Mouse (Mus musculus): Measurements from ENCODE around the gene Hs6st3. TPM values are rescaled to one million over a fixed set of nuclear protein-coding genes. Genes with fewer than 3 reads are reported as not detected.

Gene Hs6st3
- polyA plus RNA-seq, 1 experiment from 2014 or later: 0.11 TPM

GRCm38 (mm10) chr14:119488978-119489703, 351.0 kb downstream of the Hs6st3 start:
- 73% methylated on average over 5 of the region's 5 CpGs for whole genome bisulfite sequencing
- H3K4me3 ChIP-seq (ENCODE audit: control insufficient read depth in 1 of 2, insufficient read depth in 1 of 2, low read depth in 1 of 2, low read length in 2 of 2): no peak overlapping the region
- H3K9ac ChIP-seq (ENCODE audit: low read length): no peak overlapping the region
- H3K4me1 ChIP-seq (ENCODE audit: control insufficient read depth in 2 of 2, insufficient read depth in 2 of 2, low read length in 2 of 2): no peaks in the 10 kb centered on the region
- H3K4me2 ChIP-seq (ENCODE audit: low read length): no peak overlapping the region
- H3K27ac ChIP-seq (replicated peaks in 1 of 2; ENCODE audit: control insufficient read depth in 1 of 2, insufficient read depth in 1 of 2, low read depth in 2 of 2, low read length in 2 of 2): no peak overlapping the region
- H3K9me3 ChIP-seq (ENCODE audit: control insufficient read depth, low read length): no peaks in the 10 kb centered on the region
- ATAC-seq (ENCODE audit: insufficient number of reproducible peaks, insufficient read depth, low FRiP score, low read depth): no peak
- no peaks in the 10 kb centered on the region for H3K36me3 ChIP-seq (ENCODE audit: control insufficient read depth, insufficient read depth, low read length)
- H3K27me3 ChIP-seq (ENCODE audit: control insufficient read depth, insufficient read depth, low read length): no peaks in the 10 kb centered on the region

GRCm38 (mm10) chr14:119520632-119521031, 382.5 kb downstream of the Hs6st3 start:
- Histone ChIP-seq H3K4me3 (ENCODE audit: control insufficient read depth in 1 of 2, insufficient read depth in 1 of 2, low read depth in 1 of 2, low read length in 2 of 2) (no peak overlapping the region), H3K36me3 (ENCODE audit: control insufficient read depth, insufficient read depth, low read length) (no peaks in the 10 kb centered on the region), H3K27me3 (ENCODE audit: control insufficient read depth, insufficient read depth, low read length) (no peaks in the 10 kb centered on the region), H3K9ac (ENCODE audit: low read length) (no peak overlapping the region), H3K9me3 (ENCODE audit: control insufficient read depth, low read length) (no peaks in the 10 kb centered on the region), H3K27ac (replicated peaks in 1 of 2; ENCODE audit: control insufficient read depth in 1 of 2, insufficient read depth in 1 of 2, low read depth in 2 of 2, low read length in 2 of 2) (no peak overlapping the region), H3K4me2 (ENCODE audit: low read length) (no peak overlapping the region), H3K4me1 (ENCODE audit: control insufficient read depth in 2 of 2, insufficient read depth in 2 of 2, low read length in 2 of 2) (no peaks in the 10 kb centered on the region)
- no peak for ATAC-seq (ENCODE audit: insufficient number of reproducible peaks, insufficient read depth, low FRiP score, low read depth)
- 79% methylated on average over 5 of the region's 5 CpGs for WGBS

GRCm38 (mm10) chr14:119521056-119521455, 382.9 kb downstream of the Hs6st3 start:
- no peak overlapping the region for H3K4me3 ChIP-seq (ENCODE audit: control insufficient read depth in 1 of 2, insufficient read depth in 1 of 2, low read depth in 1 of 2, low read length in 2 of 2)
- no peak overlapping the region for H3K9ac ChIP-seq (ENCODE audit: low read length)
- no peaks in the 10 kb centered on the region for H3K27me3 ChIP-seq (ENCODE audit: control insufficient read depth, insufficient read depth, low read length)
- no peak overlapping the region for H3K27ac ChIP-seq (replicated peaks in 1 of 2; ENCODE audit: control insufficient read depth in 1 of 2, insufficient read depth in 1 of 2, low read depth in 2 of 2, low read length in 2 of 2)
- H3K4me2 ChIP-seq (ENCODE audit: low read length): no peak overlapping the region
- WGBS: 89% methylated on average over 1 of the region's 1 CpGs
- no peaks in the 10 kb centered on the region for H3K36me3 ChIP-seq (ENCODE audit: control insufficient read depth, insufficient read depth, low read length)
- no peak for ATAC-seq (ENCODE audit: insufficient number of reproducible peaks, insufficient read depth, low FRiP score, low read depth)
- no peaks in the 10 kb centered on the region for H3K9me3 ChIP-seq (ENCODE audit: control insufficient read depth, low read length)
- H3K4me1 ChIP-seq (ENCODE audit: control insufficient read depth in 2 of 2, insufficient read depth in 2 of 2, low read length in 2 of 2): no peaks in the 10 kb centered on the region

GRCm38 (mm10) chr14:119532889-119533546, 394.9 kb downstream of the Hs6st3 start:
- no peaks in the 10 kb centered on the region for H3K27me3 ChIP-seq (ENCODE audit: control insufficient read depth, insufficient read depth, low read length)
- no peak overlapping the region for H3K9ac ChIP-seq (ENCODE audit: low read length)
- H3K4me2 ChIP-seq (ENCODE audit: low read length): no peak overlapping the region
- ATAC-seq (ENCODE audit: insufficient number of reproducible peaks, insufficient read depth, low FRiP score, low read depth): no peak
- no peak overlapping the region for H3K27ac ChIP-seq (replicated peaks in 1 of 2; ENCODE audit: control insufficient read depth in 1 of 2, insufficient read depth in 1 of 2, low read depth in 2 of 2, low read length in 2 of 2)
- H3K4me1 ChIP-seq (ENCODE audit: control insufficient read depth in 2 of 2, insufficient read depth in 2 of 2, low read length in 2 of 2): no peaks in the 10 kb centered on the region
- H3K9me3 ChIP-seq (ENCODE audit: control insufficient read depth, low read length): no peaks in the 10 kb centered on the region
- H3K4me3 ChIP-seq (ENCODE audit: control insufficient read depth in 1 of 2, insufficient read depth in 1 of 2, low read depth in 1 of 2, low read length in 2 of 2): no peak overlapping the region
- no peaks in the 10 kb centered on the region for H3K36me3 ChIP-seq (ENCODE audit: control insufficient read depth, insufficient read depth, low read length)
- WGBS: 73% methylated on average over 13 of the region's 13 CpGs

- no peak for ATAC-seq (ENCODE audit: insufficient number of reproducible peaks, insufficient read depth, low FRiP score, low read depth)
- Histone ChIP-seq H3K4me3 (ENCODE audit: control insufficient read depth in 1 of 2, insufficient read depth in 1 of 2, low read depth in 1 of 2, low read length in 2 of 2) (no peak overlapping the region), H3K27me3 (ENCODE audit: control insufficient read depth, insufficient read depth, low read length) (no peaks in the 10 kb centered on the region), H3K4me2 (ENCODE audit: low read length) (no peak overlapping the region), H3K9ac (ENCODE audit: low read length) (no peak overlapping the region), H3K36me3 (ENCODE audit: control insufficient read depth, insufficient read depth, low read length) (no peaks in the 10 kb centered on the region), H3K4me1 (ENCODE audit: control insufficient read depth in 2 of 2, insufficient read depth in 2 of 2, low read length in 2 of 2) (no peaks in the 10 kb centered on the region; a peak in 1 of 4 replicates), H3K27ac (replicated peaks in 1 of 2; ENCODE audit: control insufficient read depth in 1 of 2, insufficient read depth in 1 of 2, low read depth in 2 of 2, low read length in 2 of 2) (no peak overlapping the region), H3K9me3 (ENCODE audit: control insufficient read depth, low read length) (no peaks in the 10 kb centered on the region)
- WGBS: 65% methylated on average over 5 of the region's 5 CpGs
Observed at GRCm38 (mm10) chr14:119540505-119540904, 402.4 kb downstream of the Hs6st3 start.

GRCm38 (mm10) chr14:119544596-119544995, 406.5 kb downstream of the Hs6st3 start:
- H3K27ac ChIP-seq (replicated peaks in 1 of 2; ENCODE audit: control insufficient read depth in 1 of 2, insufficient read depth in 1 of 2, low read depth in 2 of 2, low read length in 2 of 2): no peak overlapping the region
- no peak overlapping the region for H3K4me2 ChIP-seq (ENCODE audit: low read length)
- H3K9ac ChIP-seq (ENCODE audit: low read length): no peak overlapping the region
- no peaks in the 10 kb centered on the region for H3K27me3 ChIP-seq (ENCODE audit: control insufficient read depth, insufficient read depth, low read length)
- 70% methylated on average over 3 of the region's 3 CpGs for WGBS
- H3K4me3 ChIP-seq (ENCODE audit: control insufficient read depth in 1 of 2, insufficient read depth in 1 of 2, low read depth in 1 of 2, low read length in 2 of 2): no peak overlapping the region
- H3K36me3 ChIP-seq (ENCODE audit: control insufficient read depth, insufficient read depth, low read length): no peaks in the 10 kb centered on the region
- no peaks in the 10 kb centered on the region for H3K9me3 ChIP-seq (ENCODE audit: control insufficient read depth, low read length)
- no peak for ATAC-seq (ENCODE audit: insufficient number of reproducible peaks, insufficient read depth, low FRiP score, low read depth)
- H3K4me1 ChIP-seq (ENCODE audit: control insufficient read depth in 2 of 2, insufficient read depth in 2 of 2, low read length in 2 of 2): no peaks in the 10 kb centered on the region; a peak in 1 of 4 replicates

GRCm38 (mm10) chr14:119558356-119558755, 420.2 kb downstream of the Hs6st3 start:
- Histone ChIP-seq H3K27me3 (ENCODE audit: control insufficient read depth, insufficient read depth, low read length) (no peaks in the 10 kb centered on the region), H3K4me1 (ENCODE audit: control insufficient read depth in 2 of 2, insufficient read depth in 2 of 2, low read length in 2 of 2) (no peaks in the 10 kb centered on the region), H3K4me2 (ENCODE audit: low read length) (no peak overlapping the region), H3K9ac (ENCODE audit: low read length) (no peak overlapping the region), H3K27ac (replicated peaks in 1 of 2; ENCODE audit: control insufficient read depth in 1 of 2, insufficient read depth in 1 of 2, low read depth in 2 of 2, low read length in 2 of 2) (no peak overlapping the region), H3K4me3 (ENCODE audit: control insufficient read depth in 1 of 2, insufficient read depth in 1 of 2, low read depth in 1 of 2, low read length in 2 of 2) (no peak overlapping the region), H3K36me3 (ENCODE audit: control insufficient read depth, insufficient read depth, low read length) (no peaks in the 10 kb centered on the region), H3K9me3 (ENCODE audit: control insufficient read depth, low read length) (no peaks in the 10 kb centered on the region)
- no peak for ATAC-seq (ENCODE audit: insufficient number of reproducible peaks, insufficient read depth, low FRiP score, low read depth)
- 87% methylated on average over 4 of the region's 4 CpGs for WGBS
